Mouse (Mus musculus): ENCODE measurements at regions not wholly inside any gene's neighbourhood (a gene's known extent, or its start where the extent isn't known, plus 50 kb on each side); places are given as distances from the start of the nearest gene placed in this dataset.

DNA sequence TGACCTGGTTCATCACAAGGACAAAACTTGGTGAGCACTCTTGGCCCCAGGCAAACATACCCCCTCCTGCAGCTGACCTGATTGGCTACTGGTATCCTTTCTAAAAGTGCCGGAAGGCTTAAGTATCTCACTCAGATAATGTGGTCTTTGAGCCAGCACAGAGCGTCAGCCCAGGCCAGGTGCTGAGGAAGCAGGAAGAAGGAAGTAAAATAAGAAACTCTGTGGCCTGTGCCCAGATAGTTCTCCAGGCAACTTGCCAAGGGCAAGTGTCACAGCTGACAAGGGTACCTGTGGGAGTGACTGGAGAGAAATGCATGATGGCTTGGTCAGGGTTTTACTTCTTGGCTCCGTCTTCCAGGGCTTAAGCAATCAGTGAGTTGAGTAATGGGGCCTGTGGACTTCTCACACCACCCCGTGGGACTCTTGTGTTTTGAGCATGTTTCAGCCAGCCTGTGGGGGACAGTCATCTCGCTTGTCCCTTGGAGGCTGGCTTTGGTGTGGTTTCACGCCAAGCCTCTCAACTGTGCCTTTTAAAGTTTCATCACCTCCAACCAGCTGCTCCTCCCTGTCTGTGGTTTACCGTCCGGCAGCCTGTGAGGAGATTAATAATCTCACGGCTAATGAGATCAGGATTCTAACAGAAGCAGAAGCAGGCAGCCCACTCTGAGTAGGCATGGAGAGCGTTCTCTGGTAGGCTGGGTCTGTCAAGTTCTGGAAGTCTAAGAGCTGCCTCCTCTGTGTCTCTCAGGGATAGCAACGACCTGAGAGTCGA is 356.8 kb downstream of the Agtpbp1 start:
- no peak for DNase-seq (ENCODE audit: low read depth, low spot score)

DNA sequence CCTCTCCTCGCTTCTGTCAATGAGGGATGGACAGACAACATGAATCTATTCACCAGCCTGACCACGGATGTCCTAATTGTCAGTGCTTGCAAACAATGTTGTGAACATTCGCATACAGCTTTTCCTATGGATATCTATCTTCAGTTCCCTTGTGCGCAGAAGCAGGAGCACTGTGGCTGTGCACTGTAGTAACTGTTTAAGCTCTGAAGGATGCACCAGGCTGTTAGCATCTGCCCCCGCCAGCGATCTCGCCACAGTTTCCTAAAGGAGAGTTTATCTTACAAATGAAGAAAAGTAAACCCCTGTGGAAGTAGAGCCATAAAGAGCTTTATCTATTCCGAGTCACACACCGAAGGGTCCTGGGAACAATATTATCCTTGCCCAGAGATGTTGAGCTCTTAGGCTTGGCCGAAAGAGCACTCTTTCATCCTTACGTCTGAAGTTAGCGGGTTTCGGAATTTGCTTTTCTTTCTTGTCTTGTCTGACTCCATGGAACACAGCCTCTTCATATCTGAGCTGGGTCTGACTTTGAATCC is 357.4 kb downstream of the Agtpbp1 start:
- DNase-seq (ENCODE audit: low read depth, low spot score) = no peak

GRCm38 (mm10) chr13:59220587-59220986 is 364.4 kb downstream of the Agtpbp1 start:
- DNase-seq (ENCODE audit: low read depth, low spot score) = no peak

DNA sequence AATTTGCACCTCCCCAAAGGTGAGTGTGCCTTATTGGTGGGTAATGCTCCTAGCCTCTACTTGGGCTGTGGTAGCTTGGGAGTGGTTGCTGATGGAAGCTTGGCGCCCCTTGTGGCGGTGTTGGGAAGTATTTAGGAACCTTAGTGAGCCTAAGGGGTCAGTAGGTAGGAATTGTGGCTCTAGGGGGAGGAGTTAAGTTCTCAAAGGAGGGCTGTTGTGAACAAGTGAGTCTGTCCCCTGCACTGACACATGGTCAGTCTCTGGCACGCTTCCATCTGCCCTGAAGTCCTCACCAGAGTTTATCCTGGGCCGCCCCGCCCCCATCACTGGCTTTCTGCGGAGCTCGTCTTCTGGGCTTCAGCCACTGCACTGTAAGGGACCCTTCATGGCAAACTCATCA is 364.9 kb downstream of the Agtpbp1 start:
- DNase-seq (ENCODE audit: low read depth, low spot score) = no peak

GRCm38 (mm10) chr13:59216686-59217298 is 368.2 kb downstream of the Agtpbp1 start:
- DNase-seq (ENCODE audit: low read depth, low spot score) = no peak

DNA sequence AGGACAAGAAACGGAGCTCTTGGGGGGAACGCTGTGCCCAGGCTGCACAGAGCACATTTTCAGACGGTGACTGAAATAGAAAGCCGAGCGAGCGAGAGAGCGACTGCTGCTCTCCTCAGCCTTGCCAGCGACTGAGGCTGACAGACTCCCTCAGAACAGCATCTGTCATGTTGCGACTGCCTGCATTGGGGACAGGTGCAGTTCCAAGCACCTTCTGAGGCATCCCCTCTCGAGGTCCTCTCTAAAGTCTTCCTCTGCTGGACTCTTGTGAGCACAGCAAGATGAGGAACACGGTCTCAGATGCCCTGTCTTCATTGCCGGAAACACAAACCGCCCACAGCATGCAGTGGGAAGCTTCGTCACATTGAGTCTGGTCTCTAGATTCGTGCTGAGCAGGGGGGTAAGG is 372.7 kb downstream of the Agtpbp1 start:
- no peak for DNase-seq (ENCODE audit: low read depth, low spot score)

GRCm38 (mm10) chr13:59210828-59211227 is 374.2 kb downstream of the Agtpbp1 start:
- no peak for DNase-seq (ENCODE audit: low read depth, low spot score)

- DNase-seq (ENCODE audit: low read depth, low spot score) = no peak
Measured at GRCm38 (mm10) chr13:59206186-59206585, 378.8 kb downstream of the Agtpbp1 start.

- DNase-seq (ENCODE audit: low read depth, low spot score) = no peak
Measured at GRCm38 (mm10) chr13:59204506-59204905, 380.5 kb downstream of the Agtpbp1 start.

DNA sequence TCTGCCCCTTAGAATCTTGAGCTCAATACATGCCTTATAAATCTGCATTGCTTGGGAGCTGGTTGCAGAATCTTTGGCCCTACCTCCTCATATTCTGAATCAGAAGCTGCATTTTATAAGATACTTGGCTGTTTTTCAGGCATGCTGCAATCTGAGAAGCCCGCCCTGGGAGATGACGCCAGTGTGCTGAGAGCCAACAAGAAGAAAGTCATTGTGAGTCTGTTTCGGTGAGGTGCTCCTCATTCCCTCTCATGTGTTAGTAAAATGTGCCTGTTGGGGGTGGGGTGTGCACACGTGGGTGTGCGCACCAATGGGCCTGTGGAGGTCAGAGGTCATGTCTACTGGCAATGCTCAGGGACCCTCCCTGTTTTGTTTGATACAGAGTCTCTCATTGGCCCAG is 388.7 kb downstream of the Agtpbp1 start:
- DNase-seq (ENCODE audit: low read depth, low spot score) = no peak

- DNase-seq (ENCODE audit: low read depth, low spot score) = no peak
Measured at GRCm38 (mm10) chr13:59188431-59188830, 382.1 kb downstream of the Ntrk2 start.

Data from retina, adult 2 months (tissue).